ENCODE assay signal across 10 mouse cellular contexts in the genomic region with DNA sequence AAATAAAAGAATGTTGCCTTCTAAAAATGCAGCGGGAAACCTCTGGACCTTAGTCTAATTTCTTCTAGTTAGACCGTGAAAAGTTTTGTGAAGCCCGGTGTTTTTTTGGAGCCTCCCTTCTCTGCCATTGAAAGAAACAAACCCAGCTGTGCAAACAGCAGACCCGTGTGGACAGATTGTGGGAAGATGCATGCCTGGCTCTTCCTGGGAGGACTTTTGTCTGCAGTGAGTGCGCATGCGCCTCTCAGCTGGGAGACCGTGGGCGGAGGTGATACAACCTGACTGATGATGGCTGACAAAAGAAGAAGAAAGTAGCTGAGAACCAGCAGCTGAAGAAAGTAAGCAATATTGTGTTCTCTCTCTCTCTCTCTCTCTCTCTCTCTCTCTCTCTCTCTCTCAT. TPM values are rescaled to one million over a fixed set of nuclear protein-coding genes. Genes with fewer than 3 reads are reported as not detected.
DNase-seq lines count a peak whose midpoint lies in the region; ATAC-seq lines count a peak whose summit lies in the region.
"Had no signal": no experiment of that assay in that cellular context is flagged by ENCODE, and none has a peak within 500 bp of the region (broad histone marks: within the 10 kb centered on the region; RNA-seq: fewer than 3 reads in every experiment).

No protein-coding gene starts in this region.

- DNase-seq in adrenal gland, postnatal 10 days: peak; percentile 33
- DNase-seq in adrenal gland, adult (ENCODE audit: inconsistent age in 2 of 2, low spot score in 1 of 2): no peak
- peak; percentile 45 for DNase-seq in kidney, postnatal 10 days
- DNase-seq in kidney, adult 11 months: no peak
- DNase-seq in adipocyte (ENCODE audit: low spot score): peak; percentile 48
- peak; percentile 17 to 40 for DNase-seq in lung, postnatal 4 days
- DNase-seq: cerebellum, adult 18-20 months had no signal

- no peak overlapping the region for H3K4me3 ChIP-seq in intestine, embryonic 15.5 days (replicated peaks)
- no peak overlapping the region for H3K4me3 ChIP-seq in intestine, embryonic 16.5 days (ENCODE audit: low read length)

- no peaks in the 10 kb centered on the region for H3K27me3 ChIP-seq in intestine, embryonic 15.5 days (replicated peaks)
- H3K27me3 ChIP-seq in intestine, embryonic 16.5 days (replicated peaks; ENCODE audit: control insufficient read depth, insufficient read depth, low read length): no peaks in the 10 kb centered on the region

- 0 out of 2 replicates have a peak, but pooled peaks cover 5% of the 10 kb centered on the region for H3K4me1 ChIP-seq in intestine, embryonic 15.5 days (replicated peaks)
- peaks cover 3% of the 10 kb centered on the region; the same call in 1 of the 2 replicates for H3K4me1 ChIP-seq in intestine, embryonic 16.5 days (ENCODE audit: control insufficient read depth, insufficient read depth, low read length)

- 40% methylated on average over 8 of the region's 8 CpGs for WGBS in intestine, embryonic 15.5 days
- WGBS in intestine, embryonic 16.5 days: 39% methylated on average over 8 of the region's 8 CpGs

- H3K36me3 ChIP-seq in intestine, embryonic 15.5 days: no peaks in the 10 kb centered on the region
- H3K36me3 ChIP-seq in intestine, embryonic 16.5 days (ENCODE audit: control insufficient read depth, insufficient read depth, low read length): no peaks in the 10 kb centered on the region

- H3K27ac ChIP-seq in intestine, embryonic 15.5 days: no peak overlapping the region
- no peak overlapping the region for H3K27ac ChIP-seq in intestine, embryonic 16.5 days (ENCODE audit: low read length)

- no peak for ATAC-seq in intestine, embryonic 15.5 days
- no peak for ATAC-seq in intestine, embryonic 16.5 days
- ATAC-seq: intestine, postnatal 0 days had no signal

- H3K4me2 ChIP-seq in intestine, embryonic 15.5 days (replicated peaks): no peak overlapping the region
- H3K4me2 ChIP-seq in intestine, embryonic 16.5 days (ENCODE audit: low read depth, low read length): no peak overlapping the region

- H3K9ac ChIP-seq in intestine, embryonic 15.5 days: no peak overlapping the region
- H3K9ac ChIP-seq in intestine, embryonic 16.5 days (ENCODE audit: low read depth, low read length): no peak overlapping the region

- no peaks in the 10 kb centered on the region for H3K9me3 ChIP-seq in intestine, embryonic 15.5 days
- no peaks in the 10 kb centered on the region for H3K9me3 ChIP-seq in intestine, embryonic 16.5 days (ENCODE audit: control insufficient read depth, low read length)

RNA-seq across cellular contexts. Expression of gene Hoxa1, which starts 55.4 kb away (rescaled TPM):
- total RNA-seq in adrenal gland, postnatal 10 days (2021): 1 to 10 TPM in 1 of 2 experiments, under 1 TPM in 1; 0.91 to 1.2 TPM
- polyA plus RNA-seq in intestine, embryonic 15.5 days (2015; fragmentation: Nextera tagmentation; extraction: Ambion mirVana): 0.86 and 1.2 TPM in 2 replicates
- polyA plus RNA-seq in intestine, embryonic 16.5 days (2015; fragmentation: Nextera tagmentation; extraction: Ambion mirVana): 0.72 and 0.88 TPM in 2 replicates

Comparison
In these comparisons a context has a peak if more than half of its experiments do, and no peak if none do; other contexts are left out.
1. DNase-seq: peak in adrenal gland, postnatal 10 days (single experiment), kidney, postnatal 10 days (single experiment), adipocyte (single experiment) and lung, postnatal 4 days (2 of 2); none in adrenal gland, adult (0 of 2) and kidney, adult 11 months (single experiment).